Mouse (Mus musculus) heart, postnatal 0 days (tissue): ENCODE data around the gene Msln.

Source experiments
- CTCF ChIP-seq: IDR thresholded peaks from 2 replicates; pipeline ENCODE4 v1.5.1; 2016; ENCODE audit warnings: antibody characterized with exemption, control low read depth, low read depth
- EP300 ChIP-seq: IDR thresholded peaks from 2 replicates; pipeline ENCODE4 v1.6.1; 2016; ENCODE audit warnings: antibody characterized with exemption, low read depth

DNA sequence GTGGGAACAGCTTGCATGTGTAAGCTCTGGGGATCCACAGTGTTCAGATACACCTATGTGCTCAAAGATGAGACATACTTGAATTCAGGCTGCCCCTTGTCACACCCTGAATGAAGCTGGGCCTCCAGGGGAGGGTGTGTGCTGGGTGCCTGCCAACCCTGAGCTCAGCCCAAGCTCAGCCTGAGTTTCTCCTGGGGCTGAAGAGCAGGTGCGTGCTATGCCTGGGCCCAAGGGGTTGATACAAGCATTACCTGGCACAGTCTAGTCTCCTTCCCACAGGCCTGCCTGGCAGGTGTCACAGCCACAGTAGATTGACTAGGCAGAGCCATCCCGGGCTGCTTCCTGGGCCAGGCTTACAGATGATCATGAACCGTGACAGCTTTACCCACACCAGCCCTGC lies 18.4 kb downstream of the Msln start, which contains the start of gene Mslnl:
- TF ChIP-seq CTCF (no peak), EP300 (no peak)
